Mouse (Mus musculus): Measurements from ENCODE around the gene St3gal6. TPM values are rescaled to one million over a fixed set of nuclear protein-coding genes. Genes with fewer than 3 reads are reported as not detected.
"Not testable (repeated sequence)": the region's sequence is repeated elsewhere in the genome, so short reads cannot be mapped to it uniquely, and the experiment has no call there.

St3gal6 gene
- total RNA-seq, 2 experiments from 2014 or later, result 20.5 to 20.6 TPM

DNA sequence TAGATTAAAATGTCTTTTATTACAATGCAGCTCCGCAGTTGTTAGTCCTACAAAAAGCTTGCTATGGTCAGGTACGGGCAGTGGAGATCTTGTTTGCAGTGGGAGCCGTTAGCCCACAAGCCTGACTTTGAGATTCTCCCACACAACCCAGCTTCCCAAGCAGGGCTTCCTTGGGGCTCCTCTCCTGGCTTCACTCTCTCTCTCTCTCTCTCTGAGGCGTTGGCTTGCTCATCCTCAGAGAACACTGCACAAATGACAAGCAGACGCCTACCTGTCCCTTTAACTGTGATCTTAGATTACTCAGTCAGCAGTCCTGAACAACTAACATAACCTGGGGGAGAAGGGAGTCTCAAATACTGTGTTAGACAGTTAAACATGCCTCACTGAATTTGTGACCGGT, 36.2 kb downstream of the St3gal6 start:
- intact Hi-C loops (cut with DNase I), result no loop called here

DNA sequence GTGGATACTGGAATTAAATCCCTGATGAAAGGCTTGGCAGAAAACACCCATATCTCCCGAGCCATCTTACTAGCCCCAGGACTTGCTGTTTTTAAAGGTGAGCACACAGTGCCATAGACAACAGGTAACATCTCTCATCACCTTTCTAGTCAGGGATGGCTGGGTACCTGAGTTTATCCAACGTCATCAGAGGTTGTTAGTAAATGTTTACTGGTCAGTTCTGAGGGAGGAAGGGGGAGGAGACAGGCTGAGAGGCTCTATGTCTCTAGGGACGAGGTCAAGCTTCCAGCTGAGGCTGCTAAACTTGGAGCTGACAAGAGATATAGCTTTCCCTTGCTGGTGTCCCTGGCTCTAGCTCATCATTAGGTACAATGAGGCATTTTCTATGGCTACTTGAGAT, 41.7 kb downstream of the St3gal6 start:
- no peak for DNase-seq (ENCODE audit: low spot score in 2 of 2)
- intact Hi-C loops (cut with DNase I), result no loop called here

More for the DNA sequence above, 36.2 kb downstream of the St3gal6 start:
- peak in 1 of 2 experiments; percentile 42 for DNase-seq (ENCODE audit: low spot score in 2 of 2)

GRCm38 (mm10) chr16:58481906-58482270, 42.2 kb downstream of the St3gal6 start:
- no peak for DNase-seq (ENCODE audit: low spot score in 2 of 2)
- intact Hi-C loops (cut with DNase I), result no loop called here

GRCm38 (mm10) chr16:58481219-58481905, 42.7 kb downstream of the St3gal6 start:
- intact Hi-C loops (cut with DNase I), result no loop called here
- DNase-seq (ENCODE audit: low spot score in 2 of 2), result no peak

- intact Hi-C loops (cut with DNase I), result no loop called here
- no peak for DNase-seq (ENCODE audit: low spot score in 2 of 2)
These were observed 44.1 kb downstream of the St3gal6 start for GRCm38 (mm10) chr16:58479898-58480448.

- no peak for DNase-seq (ENCODE audit: low spot score in 2 of 2)
- intact Hi-C loops (cut with DNase I), result no loop called here
These were observed 47.7 kb downstream of the St3gal6 start for GRCm38 (mm10) chr16:58476363-58476762.

DNA sequence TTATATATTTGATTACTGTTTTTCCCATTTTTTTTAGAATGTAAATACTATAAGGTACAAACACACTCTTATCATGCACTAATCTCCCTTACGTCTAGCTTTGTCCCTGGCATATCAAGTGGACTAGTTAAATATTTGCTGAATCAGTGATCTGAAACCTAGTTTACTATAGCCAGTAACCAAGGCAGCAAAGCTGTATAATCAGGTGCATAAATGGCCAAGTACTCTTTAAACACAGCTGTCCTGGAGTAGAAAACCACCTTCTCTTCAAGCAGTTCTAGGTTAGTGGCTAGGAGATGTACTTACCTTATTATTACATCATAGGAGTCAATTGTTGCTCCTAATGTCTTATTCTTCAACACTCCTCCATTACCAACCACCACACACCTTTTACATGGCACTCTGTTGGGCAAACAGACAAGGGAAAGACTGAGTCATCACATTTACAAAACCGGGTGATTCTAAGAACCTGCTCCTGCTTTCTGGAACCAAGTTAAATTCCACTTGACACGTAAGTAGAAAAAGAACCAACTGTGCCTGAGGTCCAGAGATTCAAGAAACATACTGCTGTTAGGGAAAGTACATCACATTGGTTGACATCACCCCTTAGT, 48.4 kb downstream of the St3gal6 start:
- intact Hi-C loops (cut with DNase I), result no loop called here
- no peak for DNase-seq (ENCODE audit: low spot score in 2 of 2)

DNA sequence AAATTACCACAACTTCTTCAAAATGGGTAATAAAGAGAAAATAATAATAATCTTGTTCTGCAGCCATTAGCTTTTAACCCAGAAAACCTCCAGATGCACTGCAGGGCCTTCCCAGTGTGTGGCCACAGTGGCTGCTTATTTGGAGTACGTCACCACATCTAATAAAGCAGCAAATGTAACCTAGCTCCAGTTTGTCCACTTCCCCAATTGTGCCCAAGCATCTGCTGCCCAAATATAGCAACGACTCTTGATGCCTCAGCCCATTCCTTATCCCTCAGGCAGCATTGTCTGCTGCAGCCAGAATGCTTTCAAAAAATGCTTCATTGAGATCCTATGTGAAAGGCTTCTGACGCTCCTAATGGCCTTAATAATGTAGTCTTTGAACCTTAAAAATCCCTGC, 49.2 kb downstream of the St3gal6 start:
- no peak for DNase-seq (ENCODE audit: low spot score in 2 of 2)
- intact Hi-C loops (cut with DNase I), result no loop called here

GRCm38 (mm10) chr16:58470841-58471240, 53.2 kb downstream of the St3gal6 start:
- no peak for DNase-seq (ENCODE audit: low spot score in 2 of 2)

DNA sequence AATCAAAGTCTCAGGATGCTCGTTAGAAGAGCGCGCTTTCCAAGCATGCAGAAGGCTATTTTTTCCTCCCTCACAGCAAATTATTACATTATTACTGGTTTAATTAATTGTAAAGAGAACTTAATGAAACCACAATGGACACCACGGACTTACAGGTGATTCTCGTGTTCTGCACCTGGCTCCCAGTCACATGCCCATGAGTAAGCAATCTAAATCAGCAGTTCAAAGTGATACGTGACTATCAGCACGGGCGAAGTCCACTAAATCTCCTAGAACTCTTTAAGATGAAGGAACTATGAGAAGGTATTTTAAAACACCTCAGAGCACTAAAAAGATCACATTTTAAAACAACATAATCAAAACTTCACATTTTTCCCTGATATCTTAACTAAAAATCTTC, 54.0 kb downstream of the St3gal6 start:
- no peak for DNase-seq (ENCODE audit: low spot score in 2 of 2)
- intact Hi-C loops (cut with DNase I), result no loop called here

More at GRCm38 (mm10) chr16:58470841-58471240, 53.2 kb downstream of the St3gal6 start:
- intact Hi-C loops (cut with DNase I), result no loop called here

- no peak for DNase-seq (ENCODE audit: low spot score in 2 of 2)
- intact Hi-C loops (cut with DNase I), result loop anchor here (10.0 kb wide), 1 partner anchor 939 kb away; the partner anchor contains the start of gene Gabrr3
These were observed 58.6 kb downstream of the St3gal6 start for GRCm38 (mm10) chr16:58465412-58465811.

GRCm38 (mm10) chr16:58464051-58464450, 60.0 kb downstream of the St3gal6 start:
- DNase-seq (ENCODE audit: low spot score in 2 of 2), result no peak
- intact Hi-C loops (cut with DNase I), result loop anchor here (5.0 to 10.0 kb wide), 2 partner anchors 198 to 941 kb away; partner anchors contain the start of gene Gabrr3

DNA sequence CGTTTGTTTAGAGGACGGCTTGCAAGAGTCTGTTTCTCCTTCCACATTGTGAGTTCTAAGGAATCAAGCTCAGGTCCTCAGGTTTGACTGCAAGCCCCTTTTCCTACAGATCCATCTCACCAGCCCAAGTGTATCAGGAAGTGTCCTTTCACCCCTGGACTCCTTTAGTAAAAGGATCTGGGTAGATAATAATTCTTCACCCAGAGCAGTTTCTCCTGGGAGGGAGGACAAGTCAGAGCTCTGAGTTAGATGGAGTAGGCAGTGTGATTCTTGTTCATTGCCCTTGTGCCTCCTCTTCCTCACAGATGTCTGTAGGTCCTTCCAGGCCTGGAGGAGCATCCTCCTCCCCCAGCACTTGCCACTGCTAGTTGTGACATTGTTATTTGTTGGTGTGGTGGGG, 61.5 kb downstream of the St3gal6 start:
- no peak for DNase-seq (ENCODE audit: low spot score in 2 of 2)
- intact Hi-C loops (cut with DNase I), result loop anchor here (5.0 to 10.0 kb wide), 2 partner anchors 200 to 942 kb away; partner anchors contain the start of gene Gabrr3

DNA sequence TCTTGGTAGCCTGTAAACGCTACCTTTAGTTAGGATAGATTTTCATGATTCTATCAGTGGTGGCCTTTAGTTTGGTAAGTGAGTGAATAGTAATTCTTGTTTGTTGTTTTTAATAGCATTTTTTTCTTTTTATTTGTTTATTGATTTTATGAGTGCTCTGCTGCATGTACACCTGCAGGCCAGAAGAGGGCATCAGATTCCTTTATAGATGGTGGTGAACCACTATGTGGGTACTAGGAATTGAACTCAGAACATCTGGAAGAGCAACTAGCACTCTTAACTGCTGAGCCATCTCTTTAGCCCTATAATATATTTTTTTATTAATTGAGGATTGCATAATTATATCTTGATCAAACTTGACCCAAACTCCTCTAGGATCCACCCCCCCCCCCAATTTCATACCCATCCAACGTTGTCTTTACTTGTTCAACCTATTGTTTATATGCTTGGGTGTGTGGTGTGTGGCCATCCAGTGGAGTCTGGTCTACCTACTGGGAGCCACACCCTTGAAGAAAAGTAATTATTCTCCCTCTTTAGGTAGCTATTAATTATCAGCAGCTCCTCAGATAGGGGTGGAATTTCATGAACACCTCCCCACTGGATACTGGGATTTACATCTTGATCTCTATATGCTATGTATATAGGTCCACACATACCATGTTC, 62.1 kb downstream of the St3gal6 start:
- DNase-seq (ENCODE audit: low spot score in 2 of 2), result no peak
- intact Hi-C loops (cut with DNase I), result loop anchor here (5.0 to 10.0 kb wide), 2 partner anchors 200 to 943 kb away; partner anchors contain the start of gene Gabrr3

GRCm38 (mm10) chr16:58460386-58460785, 63.7 kb downstream of the St3gal6 start:
- intact Hi-C loops (cut with DNase I), result loop anchor here (5.0 to 10.0 kb wide), 2 partner anchors 202 to 944 kb away; partner anchors contain the start of gene Gabrr3
- no peak for DNase-seq (ENCODE audit: low spot score in 2 of 2)

GRCm38 (mm10) chr16:58459966-58460365, 64.1 kb downstream of the St3gal6 start:
- intact Hi-C loops (cut with DNase I), result loop anchor here (5.0 to 10.0 kb wide), 2 partner anchors 202 to 945 kb away; partner anchors contain the start of gene Gabrr3
- not testable (repeated sequence) for DNase-seq (ENCODE audit: low spot score in 2 of 2)

GRCm38 (mm10) chr16:58456991-58457390, 67.1 kb downstream of the St3gal6 start:
- intact Hi-C loops (cut with DNase I), result no loop called here
- DNase-seq (ENCODE audit: low spot score in 2 of 2), result no peak

- intact Hi-C loops (cut with DNase I), result no loop called here
- no peak for DNase-seq (ENCODE audit: low spot score in 2 of 2)
These were observed 67.6 kb downstream of the St3gal6 start for GRCm38 (mm10) chr16:58456445-58456844.

DNA sequence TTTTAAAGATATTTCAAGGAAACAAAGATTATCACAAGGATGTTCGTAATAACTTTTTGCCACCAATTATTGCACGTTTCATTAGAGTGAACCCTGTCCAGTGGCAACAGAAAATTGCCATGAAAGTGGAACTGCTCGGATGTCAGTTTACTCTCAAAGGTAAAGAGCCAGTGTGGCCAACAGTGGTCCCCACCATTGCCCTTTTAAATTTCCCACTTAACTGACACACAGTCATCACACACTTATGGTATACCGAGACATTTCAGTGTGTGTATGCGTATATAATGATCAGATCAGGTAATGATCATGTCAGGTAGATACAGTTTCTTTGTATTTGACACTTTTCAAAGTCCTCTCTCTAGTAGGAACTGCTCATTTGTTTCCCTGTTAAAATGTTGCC, 68.9 kb downstream of the St3gal6 start:
- DNase-seq (ENCODE audit: low spot score in 2 of 2), result no peak
- intact Hi-C loops (cut with DNase I), result loop anchor here (2.0 kb wide), 1 partner anchor 170 kb away; no protein-coding TSS in a partner anchor

DNA sequence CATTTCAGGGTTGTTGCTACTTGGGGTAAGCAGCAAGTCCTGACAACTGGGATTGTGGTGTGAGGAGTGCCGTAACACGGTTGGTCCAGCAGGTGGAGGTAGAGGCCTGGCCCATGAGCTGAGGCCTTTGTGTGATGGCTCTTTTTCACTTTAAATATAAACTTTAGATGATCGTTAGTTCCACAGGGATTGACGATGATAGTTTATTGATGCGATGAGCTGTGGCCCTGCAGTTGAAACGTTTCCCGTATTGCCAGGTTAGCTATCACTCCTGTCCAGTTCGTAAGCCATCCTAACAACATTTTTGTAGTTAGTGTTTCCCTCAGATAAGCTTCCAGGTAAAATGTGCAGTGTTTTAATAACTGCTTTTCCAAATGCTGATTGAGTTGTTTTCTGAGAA, 69.4 kb downstream of the St3gal6 start:
- intact Hi-C loops (cut with DNase I), result loop anchor here (2.0 to 5.0 kb wide), 3 partner anchors 47 to 817 kb away; partner anchors contain the start of gene Dcbld2
- DNase-seq (ENCODE audit: low spot score in 2 of 2), result peak; percentile 55 to 58

Data from left cerebral cortex, postnatal 25 days (tissue).